Mouse (Mus musculus) forebrain, embryonic 12.5 days (tissue): ENCODE measurements around the gene Xrn1. TPM values are rescaled to one million over a fixed set of nuclear protein-coding genes. Genes with fewer than 3 reads are reported as not detected.

Experiments used
- ATAC-seq: fragments of 200-750 bp; cut with Nextera tagmentation; 2 replicates; pipeline ENCODE4 v1.8.0; 2017; ENCODE audit warnings: moderate TSS enrichment; ENCODE audit not compliant: low FRiP score
- H3K27ac ChIP-seq: fragments of 300-500 bp; sonication (generic); 2 replicates; pipeline ENCODE4 v1.5.1; 2016; ENCODE audit warnings: mild to moderate bottlenecking
- H3K27me3 ChIP-seq: fragments of 300-500 bp; sonication (generic); 2 replicates; pipeline ENCODE4 v1.6.1; 2016; ENCODE audit warnings: mild to moderate bottlenecking
- H3K36me3 ChIP-seq: fragments of 300-500 bp; sonication (generic); replicated peaks from 2 replicates; pipeline ENCODE4 v1.6.1; 2016; ENCODE audit warnings: mild to moderate bottlenecking
- H3K4me1 ChIP-seq: fragments of 300-500 bp; sonication (generic); 2 replicates; pipeline ENCODE4 v1.6.1; 2016
- H3K4me2 ChIP-seq: fragments of 300-500 bp; sonication (generic); 2 replicates; pipeline ENCODE4 v1.6.1; 2016; ENCODE audit warnings: mild to moderate bottlenecking, moderate library complexity
- H3K4me3 ChIP-seq: fragments of 300-500 bp; sonication (generic); replicated peaks from 2 replicates; pipeline ENCODE4 v1.5.1; 2016; ENCODE audit warnings: mild to moderate bottlenecking
- H3K9ac ChIP-seq: fragments of 300-500 bp; sonication (generic); 2 replicates; pipeline ENCODE4 v1.6.1; 2016; ENCODE audit warnings: mild to moderate bottlenecking
- H3K9me3 ChIP-seq: fragments of 300-500 bp; sonication (generic); 2 replicates; pipeline ENCODE4 v1.6.1; 2016
- WGBS: fragments of 180-500 bp; shearing (Covaris S2); methylation state at CpG from one replicate; pipeline ENCODE4 v1.1.7; 2016; 5-methylcytosine and 5-hydroxymethylcytosine counted together
- polyA plus RNA-seq: library from polyadenylated mRNA; unstranded; fragments of >200 nt; fragmentation: Nextera tagmentation; extraction: Ambion mirVana; gene quantifications from 2 replicates; pipeline ENCODE4 v1.2.1, GENCODE M21; 2016

The Xrn1 gene
- polyA plus RNA-seq, 1 experiment from 2014 or later = 26.8 TPM

DNA sequence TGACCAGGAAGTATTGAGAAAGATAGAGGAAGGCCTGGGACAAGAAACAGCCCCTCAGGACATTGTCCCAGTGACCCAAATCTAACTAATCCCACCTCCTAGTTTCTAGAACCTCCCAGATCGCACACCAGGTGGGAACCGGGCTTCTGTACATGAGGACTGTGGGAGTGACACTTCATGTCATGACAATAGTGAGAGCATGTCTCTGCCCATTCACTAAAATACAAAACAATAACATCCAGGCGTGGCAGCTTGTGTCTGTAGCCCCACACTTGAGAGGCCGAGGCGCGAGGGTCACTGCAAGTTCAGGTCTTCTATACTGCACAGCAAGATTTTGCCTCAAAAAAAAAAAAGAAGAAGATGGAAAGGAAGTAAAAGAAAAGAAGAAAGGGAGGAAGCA lies 25.3 kb downstream of the Xrn1 start:
- H3K4me2 ChIP-seq = no peak overlapping the region
- WGBS = 84% methylated on average over 6 of the region's 6 CpGs
- H3K9ac ChIP-seq = no peak overlapping the region
- H3K27ac ChIP-seq = no peak overlapping the region
- H3K9me3 ChIP-seq = no peaks in the 10 kb centered on the region
- no peak overlapping the region for H3K4me3 ChIP-seq
- no peaks in the 10 kb centered on the region for H3K4me1 ChIP-seq
- H3K36me3 ChIP-seq = peaks cover 57% of the 10 kb centered on the region
- ATAC-seq = no peak
- H3K27me3 ChIP-seq = no peaks in the 10 kb centered on the region

DNA sequence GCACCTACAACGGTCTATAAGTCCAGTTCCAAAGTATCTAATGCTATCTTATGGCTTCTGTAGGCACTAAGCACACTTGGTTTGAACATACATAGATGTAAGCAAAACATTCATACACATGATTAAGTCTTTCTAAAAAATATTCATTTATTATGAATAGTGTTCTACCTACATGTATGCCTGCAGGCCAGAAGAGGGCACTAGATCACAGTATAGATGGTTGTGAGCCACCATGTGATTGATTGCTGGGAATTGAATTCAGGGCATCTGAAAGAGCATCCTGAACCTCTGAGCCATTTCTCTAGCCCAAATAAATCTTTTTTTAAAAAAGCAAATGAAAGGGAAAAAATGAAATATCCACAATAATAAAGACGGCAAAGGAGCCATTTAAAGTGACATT lies 37.7 kb downstream of the Xrn1 start:
- Histone ChIP-seq H3K27me3 (no peaks in the 10 kb centered on the region), H3K27ac (no peak overlapping the region), H3K9ac (no peak overlapping the region), H3K9me3 (no peaks in the 10 kb centered on the region), H3K4me2 (no peak overlapping the region), H3K4me1 (no peaks in the 10 kb centered on the region), H3K4me3 (no peak overlapping the region), H3K36me3 (peaks cover 47% of the 10 kb centered on the region)
- WGBS = 99% methylated on average over 2 of the region's 2 CpGs
- ATAC-seq = no peak

DNA sequence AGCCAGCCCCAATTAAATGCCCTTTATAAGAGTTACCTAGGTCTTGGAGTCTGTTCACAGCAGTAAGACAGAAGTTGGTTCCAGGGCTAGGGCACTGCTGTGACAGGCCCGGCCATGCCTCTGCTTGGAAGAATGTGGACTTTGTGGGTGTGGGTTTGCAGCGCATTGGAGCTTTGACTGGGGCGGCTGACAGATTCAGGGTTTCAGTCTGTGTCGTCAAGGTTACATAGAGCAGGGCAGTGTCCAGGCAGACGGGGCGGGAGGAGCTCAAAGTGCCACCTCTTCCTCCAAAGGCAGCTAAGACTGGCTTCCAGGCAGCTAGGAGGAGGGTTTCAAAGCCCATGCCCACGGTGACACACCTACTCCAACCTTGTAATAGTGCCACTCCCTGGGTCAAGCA lies 49.9 kb downstream of the Xrn1 start:
- no peak for ATAC-seq
- Histone ChIP-seq H3K9ac (no peak overlapping the region), H3K27ac (no peak overlapping the region), H3K27me3 (no peaks in the 10 kb centered on the region), H3K4me1 (no peaks in the 10 kb centered on the region), H3K4me3 (no peak overlapping the region), H3K4me2 (no peak overlapping the region), H3K9me3 (no peaks in the 10 kb centered on the region), H3K36me3 (peaks cover 73% of the 10 kb centered on the region)
- WGBS = 95% methylated on average over 7 of the region's 7 CpGs

GRCm38 (mm10) chr9:96010664-96011063 lies 56.1 kb downstream of the Xrn1 start:
- no peaks in the 10 kb centered on the region for H3K9me3 ChIP-seq
- H3K4me3 ChIP-seq = no peak overlapping the region
- H3K4me1 ChIP-seq = no peaks in the 10 kb centered on the region
- no peak overlapping the region for H3K4me2 ChIP-seq
- no peak overlapping the region for H3K27ac ChIP-seq
- H3K27me3 ChIP-seq = no peaks in the 10 kb centered on the region
- 92% methylated on average over 7 of the region's 7 CpGs for WGBS
- ATAC-seq = no peak
- no peak overlapping the region for H3K9ac ChIP-seq
- peaks cover 66% of the 10 kb centered on the region for H3K36me3 ChIP-seq

GRCm38 (mm10) chr9:96023921-96024320 lies 69.4 kb downstream of the Xrn1 start:
- 90% methylated on average over 3 of the region's 3 CpGs for WGBS
- Histone ChIP-seq H3K27me3 (no peaks in the 10 kb centered on the region), H3K4me2 (no peak overlapping the region), H3K4me3 (no peak overlapping the region), H3K36me3 (peaks cover 64% of the 10 kb centered on the region), H3K9ac (no peak overlapping the region), H3K4me1 (no peaks in the 10 kb centered on the region), H3K9me3 (no peaks in the 10 kb centered on the region), H3K27ac (no peak overlapping the region)
- ATAC-seq = no peak

DNA sequence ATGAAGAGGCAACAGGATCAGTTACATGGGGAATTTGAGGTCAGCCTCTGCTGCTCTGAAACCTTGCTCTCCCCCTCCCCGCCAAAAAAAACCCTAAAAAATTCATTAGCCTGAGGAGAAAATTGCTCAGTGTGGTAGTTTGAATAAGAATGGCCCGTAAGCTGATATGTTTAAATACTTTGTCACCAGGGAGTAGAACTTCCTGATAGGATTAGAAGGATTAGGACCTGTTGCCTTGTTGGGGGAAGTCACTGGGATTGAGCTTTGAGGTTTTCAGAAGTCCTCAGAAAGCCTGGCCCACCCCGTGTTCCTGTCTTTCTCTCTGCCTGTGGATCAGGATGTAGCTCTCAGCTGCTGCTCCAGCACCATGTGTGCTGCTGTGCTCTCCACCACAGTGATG lies 73.4 kb downstream of the Xrn1 start:
- H3K27ac ChIP-seq = no peak overlapping the region
- no peaks in the 10 kb centered on the region for H3K4me1 ChIP-seq
- H3K4me2 ChIP-seq = no peak overlapping the region
- H3K9me3 ChIP-seq = no peaks in the 10 kb centered on the region
- no peak overlapping the region for H3K4me3 ChIP-seq
- no peak overlapping the region for H3K9ac ChIP-seq
- no peaks in the 10 kb centered on the region for H3K27me3 ChIP-seq
- WGBS = 36% methylated on average over 3 of the region's 3 CpGs
- no peak for ATAC-seq
- H3K36me3 ChIP-seq = peaks cover 75% of the 10 kb centered on the region

- no peaks in the 10 kb centered on the region for H3K4me1 ChIP-seq
- H3K4me3 ChIP-seq = no peak overlapping the region
- no peak overlapping the region for H3K4me2 ChIP-seq
- H3K36me3 ChIP-seq = peaks cover 74% of the 10 kb centered on the region
- no peak overlapping the region for H3K9ac ChIP-seq
- H3K9me3 ChIP-seq = no peaks in the 10 kb centered on the region
- H3K27me3 ChIP-seq = no peaks in the 10 kb centered on the region
- no peak for ATAC-seq
- 58% methylated on average over 1 of the region's 1 CpGs for WGBS
- no peak overlapping the region for H3K27ac ChIP-seq
Measured at GRCm38 (mm10) chr9:96028818-96029217, 74.3 kb downstream of the Xrn1 start.

- H3K27ac ChIP-seq = no peak overlapping the region
- no peak overlapping the region for H3K9ac ChIP-seq
- 94% methylated on average over 5 of the region's 5 CpGs for WGBS
- H3K36me3 ChIP-seq = peaks cover 72% of the 10 kb centered on the region
- no peaks in the 10 kb centered on the region for H3K9me3 ChIP-seq
- H3K27me3 ChIP-seq = no peaks in the 10 kb centered on the region
- H3K4me2 ChIP-seq = no peak overlapping the region
- ATAC-seq = no peak
- no peak overlapping the region for H3K4me3 ChIP-seq
- H3K4me1 ChIP-seq = no peaks in the 10 kb centered on the region
Measured at GRCm38 (mm10) chr9:96029886-96030285, 75.3 kb downstream of the Xrn1 start.

DNA sequence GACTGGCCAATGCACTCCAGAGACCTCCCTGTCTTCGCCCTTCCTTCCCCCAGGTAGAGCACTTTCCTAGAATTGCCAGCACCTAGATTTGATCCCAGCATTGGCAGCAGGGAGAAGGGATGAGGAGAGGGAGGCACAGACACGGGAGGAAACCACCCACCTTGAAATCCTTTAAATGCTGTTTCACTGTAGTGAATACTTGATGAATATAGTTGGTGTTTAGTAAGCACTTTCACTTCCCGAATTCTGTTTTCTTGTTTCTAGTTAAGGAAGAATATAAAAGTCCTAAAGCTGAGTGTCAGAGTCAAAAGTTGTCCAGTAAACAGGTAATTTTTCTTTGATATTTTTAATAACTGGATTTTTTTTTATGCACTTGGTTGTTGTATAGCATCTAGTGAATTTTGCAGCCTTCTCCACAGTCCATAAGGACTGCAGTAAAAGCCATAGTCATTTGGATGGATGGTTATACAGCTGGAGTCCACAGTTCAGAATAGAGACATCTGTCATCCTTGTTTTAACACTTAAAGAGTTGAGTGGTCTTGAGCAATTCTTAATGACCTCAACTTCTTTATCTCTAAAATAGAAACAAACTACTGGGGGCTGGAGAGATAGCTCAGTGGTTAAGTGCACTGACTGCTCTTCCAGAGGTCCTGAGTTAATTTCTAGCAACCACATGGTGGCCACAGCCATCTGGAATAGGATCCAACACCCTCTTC lies 81.0 kb downstream of the Xrn1 start:
- H3K9me3 ChIP-seq = no peaks in the 10 kb centered on the region
- H3K27ac ChIP-seq = no peak overlapping the region
- H3K9ac ChIP-seq = no peak overlapping the region
- no peak for ATAC-seq
- no peaks in the 10 kb centered on the region for H3K27me3 ChIP-seq
- H3K4me3 ChIP-seq = no peak overlapping the region
- no peak overlapping the region for H3K4me2 ChIP-seq
- H3K36me3 ChIP-seq = peaks cover 71% of the 10 kb centered on the region
- no peaks in the 10 kb centered on the region for H3K4me1 ChIP-seq
- 90% methylated on average over 3 of the region's 3 CpGs for WGBS

DNA sequence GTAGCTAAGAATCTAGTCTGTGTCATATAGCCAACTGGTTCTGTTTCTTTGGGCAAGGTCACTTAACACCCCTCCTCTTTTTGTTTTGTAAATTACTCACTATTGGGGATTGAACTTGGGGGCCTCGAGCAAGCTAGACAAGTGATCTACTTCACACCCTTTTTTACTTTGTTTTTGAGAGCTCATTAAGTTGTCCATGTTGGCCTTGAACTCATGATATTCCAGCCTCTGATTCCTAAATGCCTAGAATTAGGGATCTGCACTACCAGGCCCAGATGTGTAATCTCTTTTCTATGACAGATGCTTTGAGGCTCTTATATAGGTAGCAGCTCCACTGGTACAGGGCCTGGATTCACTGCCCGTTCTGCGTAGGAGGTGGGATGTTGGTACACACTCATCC lies 89.7 kb downstream of the Xrn1 start:
- H3K4me2 ChIP-seq = no peak overlapping the region
- H3K9ac ChIP-seq = no peak overlapping the region
- no peak overlapping the region for H3K4me3 ChIP-seq
- ATAC-seq = no peak
- peaks cover 69% of the 10 kb centered on the region for H3K36me3 ChIP-seq
- no peaks in the 10 kb centered on the region for H3K9me3 ChIP-seq
- WGBS = 89% methylated on average over 3 of the region's 3 CpGs
- H3K4me1 ChIP-seq = no peaks in the 10 kb centered on the region
- no peaks in the 10 kb centered on the region for H3K27me3 ChIP-seq
- no peak overlapping the region for H3K27ac ChIP-seq

DNA sequence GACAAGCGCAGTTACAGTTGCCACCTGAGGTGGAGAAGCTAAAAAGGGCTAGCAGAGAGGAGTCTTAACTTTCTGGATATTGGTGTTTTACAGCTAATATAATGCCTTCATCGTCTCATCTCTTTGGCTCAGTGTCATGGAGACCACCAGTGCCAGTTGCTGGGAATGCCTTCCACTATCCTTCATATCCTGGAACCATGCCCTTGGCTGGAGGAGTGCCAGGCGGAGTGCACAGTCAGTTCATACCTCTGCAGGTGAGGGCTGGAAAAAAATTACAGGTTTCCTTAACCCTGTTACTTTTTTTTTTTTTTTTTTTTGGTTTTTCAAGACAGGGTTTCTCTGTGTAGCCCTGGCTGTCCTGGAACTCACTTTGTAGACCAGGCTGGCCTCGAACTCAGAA lies 96.9 kb downstream of the Xrn1 start:
- Histone ChIP-seq H3K4me3 (no peak overlapping the region), H3K9ac (no peak overlapping the region), H3K9me3 (no peaks in the 10 kb centered on the region), H3K27me3 (no peaks in the 10 kb centered on the region), H3K36me3 (peaks cover 68% of the 10 kb centered on the region), H3K4me1 (no peaks in the 10 kb centered on the region), H3K27ac (no peak overlapping the region), H3K4me2 (no peak overlapping the region)
- WGBS = 96% methylated on average over 4 of the region's 4 CpGs
- no peak for ATAC-seq

- H3K4me1 ChIP-seq = no peaks in the 10 kb centered on the region
- no peak overlapping the region for H3K4me3 ChIP-seq
- no peak overlapping the region for H3K9ac ChIP-seq
- H3K27me3 ChIP-seq = no peaks in the 10 kb centered on the region
- H3K36me3 ChIP-seq = peaks cover 70% of the 10 kb centered on the region
- WGBS = 87% methylated on average over 5 of the region's 5 CpGs
- H3K9me3 ChIP-seq = no peaks in the 10 kb centered on the region
- no peak overlapping the region for H3K27ac ChIP-seq
- no peak overlapping the region for H3K4me2 ChIP-seq
- no peak for ATAC-seq
Measured at GRCm38 (mm10) chr9:96054878-96055277, 100.3 kb downstream of the Xrn1 start.

DNA sequence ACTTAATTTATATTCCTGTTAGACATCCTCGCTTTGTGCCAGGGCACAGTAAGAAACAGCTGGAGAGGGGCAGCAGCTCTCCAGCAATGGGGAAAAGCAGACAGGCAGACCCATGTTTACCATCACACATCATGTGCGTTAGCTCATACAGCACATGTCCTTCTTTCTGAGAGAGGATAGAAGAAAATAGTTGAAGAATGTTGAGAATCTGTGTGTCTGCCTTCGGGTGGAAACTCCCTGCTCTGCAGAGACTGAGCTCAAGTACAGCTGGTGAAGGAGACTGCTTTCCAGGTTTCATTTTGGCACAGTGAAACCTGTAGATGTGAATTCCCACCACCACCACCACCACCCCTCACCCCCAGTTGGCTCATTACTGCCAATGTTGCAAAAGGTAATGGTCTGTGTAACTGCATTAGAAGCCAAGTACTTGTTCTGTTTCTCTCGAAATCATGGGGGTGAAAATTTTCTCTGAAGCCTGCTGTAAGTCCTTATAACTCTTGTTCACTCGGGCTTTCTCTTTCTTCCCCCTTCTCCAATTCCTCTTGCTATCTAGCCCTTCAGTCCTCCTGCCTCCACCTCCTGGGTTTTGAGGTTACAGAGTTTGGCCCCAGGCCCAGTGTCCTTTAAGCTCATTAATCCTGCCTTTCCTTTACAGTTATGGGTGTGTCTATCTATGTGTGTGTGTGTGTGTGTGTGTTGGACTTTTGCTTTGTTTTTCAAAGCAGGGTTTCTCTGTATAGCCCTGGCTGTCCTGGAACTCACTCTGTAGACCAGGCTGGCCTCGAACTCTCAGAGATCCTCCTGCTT lies 102.1 kb downstream of the Xrn1 start:
- Histone ChIP-seq H3K36me3 (peaks cover 53% of the 10 kb centered on the region), H3K4me1 (no peaks in the 10 kb centered on the region), H3K9ac (no peak overlapping the region), H3K27ac (no peak overlapping the region), H3K27me3 (no peaks in the 10 kb centered on the region), H3K4me2 (no peak overlapping the region), H3K4me3 (no peak overlapping the region), H3K9me3 (no peaks in the 10 kb centered on the region)
- WGBS = 92% methylated on average over 6 of the region's 6 CpGs
- ATAC-seq = no peak
